Mouse (Mus musculus): ENCODE results near the gene Tmem273.

Gene Tmem273

DNA sequence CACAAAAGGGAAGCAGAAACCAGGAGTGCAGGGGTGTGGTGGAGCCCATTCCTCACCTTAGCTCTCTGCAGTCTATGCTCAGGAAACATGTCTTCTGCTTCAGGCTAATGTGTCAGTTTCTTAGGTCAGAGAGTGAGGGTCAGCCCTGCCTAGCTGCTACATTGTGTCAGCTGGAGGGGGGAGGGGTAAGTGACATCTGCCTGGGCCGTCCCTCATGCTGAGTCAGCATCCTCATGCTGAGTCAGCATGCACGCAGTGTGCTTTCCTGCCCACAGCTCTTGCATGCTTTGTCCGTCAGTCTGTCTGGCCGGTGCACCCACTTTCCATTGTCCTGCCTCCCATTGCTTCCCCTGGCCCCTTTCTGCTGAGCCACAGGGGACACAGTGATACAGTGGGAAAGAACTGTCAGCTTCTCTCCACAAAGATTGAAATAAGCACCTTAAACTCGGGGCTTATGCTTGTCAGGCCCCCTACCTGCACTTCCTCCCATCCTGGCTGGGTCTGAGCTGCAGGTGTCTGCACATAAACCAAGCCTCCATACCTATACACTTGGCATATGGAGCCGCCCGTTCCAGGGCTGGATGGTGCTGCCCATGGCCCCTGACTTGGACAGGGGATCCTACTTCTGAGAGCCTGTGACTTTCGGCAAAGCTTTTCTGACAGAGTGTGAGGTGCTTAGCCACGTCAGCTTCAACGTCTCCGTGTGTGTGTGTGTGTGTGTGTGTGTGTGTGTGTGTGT lies 74.2 kb downstream of the Tmem273 start:
- no peak for DNase-seq (ENCODE audit: low read depth, low spot score)

DNA sequence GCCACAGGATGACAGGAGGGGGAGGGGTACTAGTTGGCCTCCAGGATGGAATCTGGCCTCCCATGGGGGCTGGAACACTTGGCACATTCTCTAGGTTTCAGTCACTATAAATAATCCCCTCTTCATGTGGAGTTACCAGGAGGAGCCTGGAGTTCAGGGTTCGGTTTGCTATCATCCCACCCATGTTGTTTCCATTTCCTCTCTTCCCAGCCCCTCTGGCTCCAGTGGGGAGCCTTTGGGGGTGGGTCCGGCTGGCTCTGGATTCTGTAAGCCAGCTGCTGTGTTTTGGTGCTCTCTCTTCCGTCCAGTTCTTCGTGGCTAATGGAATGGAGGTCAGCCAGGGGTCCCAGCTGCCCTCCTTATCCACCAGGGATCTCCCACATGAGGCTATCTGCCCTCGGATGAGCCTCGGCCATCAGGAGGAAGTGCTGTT lies 75.4 kb downstream of the Tmem273 start:
- DNase-seq (ENCODE audit: low read depth, low spot score): no peak

DNA sequence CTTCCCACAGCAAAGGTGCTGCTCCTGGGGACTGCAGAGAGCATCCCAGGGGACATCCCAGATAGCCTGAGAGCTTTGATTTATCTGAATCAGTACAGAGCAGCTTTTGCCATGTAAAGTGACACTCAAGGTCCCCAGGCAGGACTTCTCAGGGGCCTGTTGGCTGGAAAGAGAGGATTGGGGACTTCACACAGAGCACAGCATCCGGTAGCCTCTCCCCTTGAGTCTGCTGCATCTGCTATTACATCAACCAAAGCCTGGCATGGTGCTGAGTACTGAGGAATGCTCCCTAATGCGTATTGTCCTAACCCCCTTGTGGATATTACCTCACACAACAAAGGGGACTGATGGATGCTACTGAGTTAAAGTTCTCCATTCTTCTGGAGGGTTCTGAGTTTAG lies 75.9 kb downstream of the Tmem273 start:
- no peak for DNase-seq (ENCODE audit: low read depth, low spot score)

DNA sequence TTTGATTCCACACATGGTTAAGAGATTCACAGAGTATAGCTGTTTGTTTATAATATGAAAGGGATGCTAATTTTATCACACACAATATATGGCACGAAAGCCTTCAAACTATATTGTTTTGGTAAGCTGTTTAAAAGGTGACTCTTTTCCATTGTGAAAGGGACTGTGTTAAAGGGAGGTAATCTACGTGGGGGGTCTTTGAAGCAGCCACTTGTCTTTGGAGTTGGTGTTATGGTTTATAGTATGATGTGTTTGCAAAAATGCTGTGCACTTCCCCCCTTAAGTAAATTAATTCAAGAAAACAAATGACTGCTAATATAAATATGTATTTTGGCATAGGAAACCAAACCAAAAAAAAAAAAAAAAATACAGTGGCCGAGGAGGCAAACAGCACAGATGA lies 79.6 kb downstream of the Tmem273 start:
- DNase-seq (ENCODE audit: low read depth, low spot score): no peak

Data from WW6 (cell line).